Mouse (Mus musculus) cerebellum, postnatal 25 days (tissue): ENCODE measurements around the gene Cd164l2.
A peak's percentile ranks its signal among the peaks of the same experiment; 100 is the strongest.

ENCODE experiments used
- DNase-seq, 2 experiments: peaks; one replicate each; pipeline ENCODE4 v3.0.0; 2021; ENCODE audit warnings: mixed read lengths in 2 of 2

Cd164l2 gene

GRCm38 (mm10) chr4:133223875-133224274 lies 11.9 kb downstream of the Cd164l2 start:
- DNase-seq: no peak

GRCm38 (mm10) chr4:133226073-133226472 lies 14.1 kb downstream of the Cd164l2 start:
- peak in 1 of 2 experiments; percentile 28 for DNase-seq

GRCm38 (mm10) chr4:133227636-133228035 lies 15.7 kb downstream of the Cd164l2 start:
- no peak for DNase-seq

GRCm38 (mm10) chr4:133229582-133229981 lies 17.7 kb downstream of the Cd164l2 start:
- DNase-seq: no peak

DNA sequence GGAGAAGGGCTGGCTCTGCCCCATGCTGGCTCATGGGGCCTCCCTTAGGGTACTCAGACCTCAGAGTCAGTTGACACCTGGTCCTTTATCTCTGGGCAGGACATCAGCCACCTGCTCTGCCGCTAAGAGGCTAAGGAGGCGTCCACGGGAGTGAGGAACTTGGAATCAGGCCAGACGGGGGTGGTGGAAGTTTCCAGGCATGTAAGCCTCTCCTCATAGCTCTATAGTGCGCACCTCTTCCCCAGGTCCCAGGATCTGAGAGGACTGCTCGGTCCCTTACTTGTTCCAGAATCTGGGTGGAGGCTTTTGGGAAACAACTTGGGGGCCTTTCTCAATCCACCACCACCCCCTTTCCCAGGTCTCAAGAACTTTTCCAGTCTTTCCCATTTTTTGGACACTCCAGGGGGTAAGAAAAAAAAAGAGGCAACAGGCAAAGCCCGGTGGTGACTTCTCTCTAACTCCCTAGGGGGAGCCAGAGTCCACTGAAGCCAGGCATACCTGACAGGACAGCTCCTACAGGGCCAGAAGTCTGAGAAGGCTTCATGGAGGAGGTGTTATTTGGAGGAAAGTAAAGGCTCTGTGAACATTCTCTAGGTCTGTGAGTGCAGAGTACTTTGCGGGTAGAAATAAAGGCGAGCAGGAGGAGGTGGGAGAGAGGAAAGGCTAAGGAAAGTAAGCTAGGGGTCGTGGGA lies 21.5 kb downstream of the Cd164l2 start:
- DNase-seq: peak in 1 of 2 experiments; percentile 52

DNA sequence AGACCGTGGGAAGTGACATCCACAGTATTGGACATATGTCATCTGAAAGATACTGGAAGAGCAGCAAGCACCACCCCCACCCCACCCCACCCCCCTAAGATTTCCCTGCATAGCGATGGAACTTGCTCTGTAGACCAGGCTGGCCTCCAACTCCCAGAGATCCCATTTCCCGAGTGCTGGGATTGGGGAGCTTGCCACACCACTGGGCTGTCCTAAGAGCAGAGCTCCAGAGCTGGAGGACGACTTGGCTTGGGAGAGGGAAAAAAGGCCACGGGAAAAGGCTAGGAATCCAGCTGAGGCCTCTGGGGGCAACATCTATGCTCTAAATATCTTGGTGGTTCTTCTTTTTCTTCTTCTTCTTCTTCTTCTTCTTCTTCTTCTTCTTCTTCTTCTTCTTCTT lies 22.8 kb downstream of the Cd164l2 start:
- DNase-seq: no peak

GRCm38 (mm10) chr4:133235415-133235814 lies 23.5 kb downstream of the Cd164l2 start:
- no peak for DNase-seq

DNA sequence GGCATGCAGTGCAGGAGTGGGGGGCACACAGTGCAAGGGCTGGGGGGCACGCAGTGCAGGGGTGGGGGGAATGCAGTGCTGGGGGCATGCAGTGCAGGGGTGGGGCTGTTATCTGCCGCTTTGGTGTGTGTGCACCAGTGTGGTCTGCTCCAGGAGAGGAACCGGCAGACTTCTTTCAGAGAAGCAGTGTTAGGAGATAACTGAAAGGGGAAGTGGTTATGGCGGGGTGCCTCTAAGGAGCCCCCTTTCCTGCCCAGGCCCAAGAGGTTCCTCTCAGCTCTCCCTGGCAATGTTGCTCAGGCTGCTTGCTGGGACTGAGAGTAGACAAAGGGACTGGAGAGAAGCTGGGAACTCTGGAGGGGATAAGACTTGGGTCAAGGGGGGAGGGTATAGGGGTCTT lies 26.0 kb downstream of the Cd164l2 start:
- DNase-seq: no peak

DNA sequence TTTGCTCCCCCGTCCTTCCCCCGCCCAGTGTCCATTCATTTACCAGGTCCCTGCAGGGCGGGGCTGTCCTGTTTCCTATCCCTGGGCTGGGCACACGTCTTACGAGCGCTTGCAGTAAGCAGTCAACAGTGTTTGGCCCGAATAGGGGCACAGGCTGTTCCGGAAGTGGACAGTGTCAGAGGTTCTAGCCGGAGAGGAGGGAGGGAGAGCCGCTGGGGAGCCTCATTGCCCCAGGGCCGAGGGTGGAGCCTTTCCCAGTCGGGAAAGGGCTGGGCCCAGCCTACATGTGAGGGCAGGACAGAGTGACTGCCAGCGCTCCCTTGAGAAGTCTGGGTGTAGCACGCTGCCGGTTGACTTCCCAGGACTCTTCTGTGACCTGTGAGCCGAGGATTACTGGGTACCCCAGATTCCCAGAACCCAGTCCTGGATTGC lies 28.6 kb downstream of the Cd164l2 start, which contains the start of gene Map3k6:
Map3k6 (plus strand) TSS at position 329 of the 432 bp plus-strand sequence.
- peak in 1 of 2 experiments; percentile 22 for DNase-seq

DNA sequence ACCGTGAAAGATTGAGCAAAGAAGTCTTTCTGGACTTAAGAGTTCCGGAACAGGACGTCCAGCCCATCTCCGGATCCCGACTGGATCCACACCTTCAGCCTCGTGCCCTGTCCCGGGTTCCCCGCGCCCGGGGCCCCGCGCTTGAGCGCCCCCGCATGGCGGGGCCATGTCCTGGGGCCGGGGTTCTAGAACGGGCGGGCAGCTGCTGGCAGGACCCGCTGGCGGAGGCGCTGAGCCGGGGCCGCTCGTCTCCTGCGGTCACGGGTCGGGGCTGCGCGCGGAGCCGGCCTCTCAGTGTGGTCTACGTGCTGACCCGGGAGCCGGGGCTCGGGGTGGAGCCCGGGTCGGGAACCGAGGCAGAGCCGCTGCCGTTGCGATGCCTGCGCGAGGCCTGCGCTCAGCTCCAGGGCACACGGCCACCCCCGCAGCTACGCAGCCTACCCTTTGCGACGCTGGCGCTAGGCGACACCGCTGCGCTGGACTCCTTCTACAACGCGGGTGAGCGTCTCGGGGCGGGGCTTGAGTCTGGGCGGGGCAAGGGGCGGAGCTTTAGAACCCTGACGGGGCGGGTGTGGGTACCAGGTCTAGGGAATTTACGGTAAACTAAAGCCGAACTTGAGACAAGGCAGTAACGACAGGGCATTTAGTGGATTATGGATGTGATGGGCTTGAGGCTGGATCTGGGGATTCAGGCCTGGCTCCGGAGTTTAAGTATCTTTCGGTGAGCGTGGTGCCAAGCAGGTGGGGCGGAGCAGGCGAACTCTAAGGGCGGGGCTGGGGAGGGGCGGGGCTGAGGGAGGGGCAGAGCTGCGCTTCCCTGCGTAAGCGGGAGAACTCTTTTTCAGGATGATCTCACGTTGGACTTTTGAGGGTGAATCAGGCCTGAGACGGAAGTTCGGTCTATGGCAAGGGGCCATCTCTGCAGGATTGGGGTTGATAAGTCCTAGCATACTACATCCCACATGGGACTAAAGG lies 29.3 kb downstream of the Cd164l2 start:
- peak; percentile 90 to 93 for DNase-seq

- DNase-seq: no peak
Measured at GRCm38 (mm10) chr4:133241910-133242309, 30.0 kb downstream of the Cd164l2 start.

DNA sequence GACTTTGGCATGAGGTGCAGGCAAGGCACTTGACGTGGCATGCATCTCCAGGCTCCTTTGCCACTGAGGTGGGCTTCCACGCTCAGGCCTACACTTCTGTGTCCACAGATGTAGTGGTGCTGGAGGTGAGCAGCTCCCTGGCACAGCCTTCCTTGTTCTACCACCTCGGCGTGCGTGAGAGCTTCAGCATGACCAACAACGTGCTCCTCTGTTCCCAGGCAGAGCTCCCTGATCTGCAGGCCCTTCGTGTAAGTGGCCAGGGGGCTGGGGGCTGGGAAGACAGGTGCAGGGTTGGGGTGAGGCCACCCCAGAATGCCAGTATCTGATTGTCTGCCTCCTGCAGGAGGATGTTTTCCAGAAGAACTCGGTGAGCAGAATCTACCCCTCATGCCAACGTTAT lies 30.8 kb downstream of the Cd164l2 start:
- DNase-seq: no peak

DNA sequence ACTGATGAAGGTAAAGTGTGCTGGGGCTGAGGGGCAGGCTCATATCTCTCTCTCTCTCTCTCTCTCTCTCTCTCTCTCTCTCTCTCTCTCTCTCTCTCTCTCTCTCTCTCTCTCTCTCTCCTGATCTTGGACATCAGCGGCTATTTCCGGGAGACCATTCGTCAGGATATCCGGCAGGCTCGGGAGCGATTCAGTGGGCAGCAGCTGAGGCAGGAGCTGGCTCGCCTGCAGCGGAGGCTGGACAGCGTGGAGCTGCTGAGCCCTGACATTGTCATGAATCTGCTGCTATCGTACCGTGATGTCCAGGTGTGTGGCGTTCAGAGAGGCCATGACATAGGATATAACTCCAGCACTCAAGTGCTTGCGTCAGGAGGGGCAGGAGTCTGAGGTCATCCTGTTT lies 31.6 kb downstream of the Cd164l2 start:
- no peak for DNase-seq

DNA sequence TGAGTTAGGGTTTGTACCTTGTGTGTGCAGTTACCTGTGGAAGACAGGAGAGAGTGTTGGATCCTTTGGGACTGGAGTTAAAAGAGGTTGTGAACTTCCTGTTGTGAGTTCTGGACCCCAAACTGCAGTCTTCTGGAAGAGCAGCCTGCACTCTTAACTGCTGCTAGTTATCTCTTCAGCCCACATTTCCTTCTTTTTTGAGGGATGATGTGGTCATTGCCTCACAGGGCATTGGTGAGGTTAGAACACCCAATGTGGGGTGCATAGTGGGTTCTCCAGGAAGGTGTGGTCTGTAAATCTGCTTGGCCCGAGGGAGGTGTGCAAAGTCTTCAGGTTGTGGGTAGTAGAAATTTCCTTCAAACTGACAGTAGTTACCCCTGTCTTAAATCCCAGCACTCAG lies 32.4 kb downstream of the Cd164l2 start:
- no peak for DNase-seq

GRCm38 (mm10) chr4:133247072-133247471 lies 35.1 kb downstream of the Cd164l2 start:
- DNase-seq: no peak

- DNase-seq: no peak
Measured at GRCm38 (mm10) chr4:133247806-133248449, 36.0 kb downstream of the Cd164l2 start.

DNA sequence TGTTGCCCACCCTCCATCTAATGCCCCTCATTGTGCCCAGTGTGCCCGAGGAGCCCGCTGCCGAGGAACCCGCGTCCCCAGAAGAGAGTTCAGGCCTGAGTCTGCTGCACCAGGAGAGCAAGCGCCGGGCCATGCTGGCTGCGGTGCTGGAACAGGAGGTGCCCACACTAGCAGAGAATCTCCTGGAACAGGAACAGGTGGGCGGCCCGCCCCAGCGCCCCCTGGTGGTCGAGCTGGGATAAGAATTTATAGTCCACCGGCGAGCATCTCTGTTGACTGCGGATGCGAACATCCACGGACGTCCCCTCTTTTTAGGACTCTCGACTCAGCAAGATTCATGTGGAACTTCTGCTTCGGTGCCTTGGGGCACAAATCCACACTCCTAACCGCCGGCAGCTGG lies 38.7 kb downstream of the Cd164l2 start:
- peak; percentile 96 for DNase-seq

DNA sequence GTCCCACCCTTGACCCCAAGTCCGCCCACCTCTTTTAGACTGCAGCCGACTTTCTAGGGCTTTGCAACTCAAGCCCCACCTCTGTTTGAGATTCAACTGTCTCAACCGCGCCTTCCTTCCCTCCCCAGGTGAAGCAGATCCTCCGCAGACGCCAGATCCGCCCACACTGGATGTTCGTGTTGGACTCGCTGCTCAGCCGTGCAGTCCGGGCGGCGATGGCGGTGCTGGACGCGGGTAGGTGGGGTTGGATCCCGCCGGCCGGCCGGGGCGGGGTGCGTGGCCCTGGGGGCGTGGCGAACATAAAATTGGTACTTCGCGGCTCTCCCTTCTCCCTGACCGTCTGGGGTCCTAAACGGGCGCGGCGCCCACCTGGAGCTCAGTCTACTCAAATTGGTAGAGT lies 39.3 kb downstream of the Cd164l2 start:
- DNase-seq: peak; percentile 38 to 53

- DNase-seq: no peak
Measured at GRCm38 (mm10) chr4:133252089-133252488, 40.2 kb downstream of the Cd164l2 start.

DNA sequence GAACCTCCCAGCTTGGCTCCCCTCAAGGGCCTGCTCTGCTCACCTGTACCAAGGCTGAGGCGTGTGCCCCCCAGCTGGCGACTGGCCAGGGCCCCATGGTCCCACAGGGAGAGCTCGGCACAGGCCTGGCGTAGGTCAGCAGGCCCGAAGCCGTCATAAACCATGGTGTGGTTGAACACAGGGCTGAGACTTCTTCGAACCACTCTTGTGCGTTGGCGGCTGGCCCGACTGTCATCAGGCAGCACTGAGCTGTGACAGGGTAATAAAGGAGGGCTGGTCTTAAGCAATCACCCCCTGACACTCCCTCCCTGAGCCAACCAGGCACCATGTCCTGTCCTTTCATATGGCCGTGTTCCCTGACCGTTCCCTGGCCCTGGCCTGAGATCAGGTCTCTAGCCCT lies 41.5 kb downstream of the Cd164l2 start:
- no peak for DNase-seq

DNA sequence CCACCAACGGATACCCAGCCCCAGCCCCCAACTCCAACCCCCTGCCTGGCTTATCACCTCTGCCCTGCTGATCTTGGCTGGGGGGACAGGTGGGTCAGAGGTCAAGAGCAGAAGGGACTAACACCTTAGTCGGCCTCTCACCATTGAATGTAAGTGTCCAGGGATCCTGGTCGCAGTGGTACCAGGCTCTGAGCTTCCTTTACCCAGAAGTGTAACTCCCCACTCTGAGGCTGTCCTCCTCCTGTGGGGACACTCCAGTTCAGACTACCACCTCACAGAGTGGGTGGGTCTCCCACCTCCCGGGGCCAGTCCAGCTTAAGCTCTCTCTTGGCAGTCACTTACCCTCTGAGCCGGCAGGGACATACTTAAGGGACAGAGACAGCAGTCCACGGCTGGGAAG lies 43.5 kb downstream of the Cd164l2 start:
- DNase-seq: no peak

GRCm38 (mm10) chr4:133256820-133257219 lies 44.9 kb downstream of the Cd164l2 start:
- peak in 1 of 2 experiments; percentile 40 for DNase-seq

- DNase-seq: no peak
Measured at GRCm38 (mm10) chr4:133257230-133257629, 45.3 kb downstream of the Cd164l2 start.
